Mouse (Mus musculus) bone marrow macrophage, adult 2 months (primary cell): ENCODE data around the gene Tmem26.

Source experiments
- CTCF ChIP-seq: IDR thresholded peaks from 2 replicates; pipeline ENCODE4 v1.5.1; 2012; ENCODE audit warnings: low read depth, mild to moderate bottlenecking, low read length, moderate library complexity
- POLR2A ChIP-seq: IDR thresholded peaks from 2 replicates; pipeline ENCODE4 v1.6.1; 2012; ENCODE audit warnings: mild to moderate bottlenecking, low read depth, low read length, borderline replicate concordance

- TF ChIP-seq CTCF (no peak), POLR2A (no peak)
Observed at GRCm38 (mm10) chr10:68740251-68740650, 16.8 kb downstream of the Tmem26 start.
